Mouse (Mus musculus): ENCODE data around the gene Creb3l4.
A peak's percentile ranks its signal among the peaks of the same experiment; 100 is the strongest.
"Not testable (repeated sequence)": the region's sequence is repeated elsewhere in the genome, so short reads cannot be mapped to it uniquely, and the experiment has no call there.

Creb3l4 gene

GRCm38 (mm10) chr3:90265034-90265931 lies 22.0 kb upstream of the Creb3l4 start, which contains the start of gene Dennd4b:
Gene Dennd4b (plus strand): TSS chr3:90265185.
- DNase-seq (ENCODE audit: low read depth in 2 of 2, low spot score in 2 of 2) = peak; percentile 85 to 86

GRCm38 (mm10) chr3:90264687-90265033 lies 21.3 kb upstream of the Creb3l4 start:
- DNase-seq (ENCODE audit: low read depth in 2 of 2, low spot score in 2 of 2) = no peak

GRCm38 (mm10) chr3:90263121-90263771 lies 19.9 kb upstream of the Creb3l4 start:
- no peak for DNase-seq (ENCODE audit: low read depth in 2 of 2, low spot score in 2 of 2)

DNA sequence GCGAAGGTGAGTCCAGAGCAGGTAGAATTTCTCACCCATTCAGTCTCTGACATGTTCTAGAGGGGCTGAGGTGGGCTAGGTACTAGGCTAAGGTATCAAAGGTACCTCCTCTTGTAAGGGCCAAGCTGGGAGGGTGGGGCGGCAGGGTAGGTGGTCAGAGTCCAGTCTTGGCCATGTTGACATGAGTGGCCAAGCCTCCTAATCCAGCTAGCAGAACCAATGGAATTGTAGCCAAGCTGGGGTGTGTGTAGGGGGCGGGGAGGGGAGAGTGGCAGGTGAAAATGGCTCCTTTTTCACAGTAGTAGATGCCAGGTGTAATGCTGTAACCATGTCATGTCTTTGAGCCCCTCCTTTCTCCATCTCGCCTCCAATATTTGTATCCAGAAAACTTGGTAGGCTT lies 15.2 kb upstream of the Creb3l4 start:
- no peak for DNase-seq (ENCODE audit: low read depth in 2 of 2, low spot score in 2 of 2)

GRCm38 (mm10) chr3:90256731-90257530 lies 13.6 kb upstream of the Creb3l4 start:
- no peak for DNase-seq (ENCODE audit: low read depth in 2 of 2, low spot score in 2 of 2)

DNA sequence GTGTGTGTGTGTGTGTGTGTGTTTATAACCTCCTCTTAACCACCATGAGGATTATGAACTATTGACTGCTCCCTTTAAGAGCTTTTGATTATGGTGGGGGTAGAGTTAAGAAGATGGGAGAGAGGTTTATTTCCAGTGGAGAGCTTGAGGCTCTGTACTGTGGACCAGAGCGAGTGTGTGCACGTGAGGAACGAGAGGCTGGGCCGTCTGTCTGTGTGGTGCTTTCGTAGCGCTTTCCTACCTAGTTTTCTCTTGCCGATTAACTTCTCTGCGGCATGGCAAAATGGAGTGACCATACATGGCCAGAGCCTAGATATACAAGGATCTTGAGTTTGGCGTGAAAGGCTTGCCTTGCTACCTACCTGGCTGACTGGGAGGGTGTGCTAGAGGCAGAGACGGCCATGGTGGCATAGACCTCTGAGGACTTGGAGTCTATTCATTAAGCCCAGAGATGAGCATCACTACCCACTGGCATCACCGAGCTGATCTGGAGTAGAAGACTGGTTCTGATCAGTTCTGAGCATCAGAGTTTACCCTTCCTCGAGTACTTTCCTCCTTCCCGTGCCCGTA lies 12.6 kb upstream of the Creb3l4 start:
- DNase-seq (ENCODE audit: low read depth in 2 of 2, low spot score in 2 of 2) = no peak

DNA sequence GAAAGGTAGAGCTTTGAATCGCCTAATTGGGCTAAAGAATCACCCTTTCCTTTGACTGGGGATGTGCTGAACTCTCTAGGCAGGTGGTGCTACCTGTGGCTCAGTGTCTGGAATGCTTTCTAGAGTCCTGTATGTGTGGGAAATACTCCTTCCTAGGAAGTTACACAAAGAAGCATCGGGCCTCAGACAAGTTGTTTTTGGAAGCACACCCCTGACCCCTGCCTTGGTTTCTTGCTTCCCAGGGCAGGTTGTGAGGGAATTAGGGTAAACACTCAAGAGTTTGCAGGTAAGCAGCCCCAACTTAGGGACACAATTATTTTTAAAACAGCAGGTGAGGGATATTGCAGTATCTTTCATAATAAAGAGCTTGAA lies 11.9 kb upstream of the Creb3l4 start:
- DNase-seq (ENCODE audit: low read depth in 2 of 2, low spot score in 2 of 2) = no peak

- DNase-seq (ENCODE audit: low read depth in 2 of 2, low spot score in 2 of 2) = no peak
Observed at GRCm38 (mm10) chr3:90254419-90255193, 11.3 kb upstream of the Creb3l4 start.

- peak; percentile 84 to 87 for DNase-seq (ENCODE audit: low read depth in 2 of 2, low spot score in 2 of 2)
Observed at GRCm38 (mm10) chr3:90253653-90254418, 10.5 kb upstream of the Creb3l4 start, which contains the start of gene Crtc2. Gene Crtc2 (plus strand): TSS chr3:90254163.

DNA sequence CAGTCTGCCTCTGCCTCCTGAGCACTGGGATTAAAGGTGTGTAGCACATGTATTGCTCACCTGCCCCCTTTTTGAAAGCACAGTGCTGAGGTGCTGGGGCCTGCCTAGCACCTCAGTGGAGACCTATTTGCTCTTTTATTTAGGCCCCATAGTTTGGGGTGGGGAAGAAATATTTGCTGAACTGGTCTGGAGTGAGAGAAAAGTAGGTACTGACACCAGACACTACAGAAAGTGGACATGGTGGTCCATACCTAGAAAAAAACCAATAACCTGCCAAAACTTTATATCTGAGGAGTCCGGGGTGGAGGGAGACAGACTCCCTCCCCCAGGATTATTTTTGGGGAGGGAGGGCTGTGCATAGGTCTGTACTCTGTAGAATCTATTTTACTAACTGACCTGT lies 9.9 kb upstream of the Creb3l4 start:
- not testable (repeated sequence) for DNase-seq (ENCODE audit: low read depth in 2 of 2, low spot score in 2 of 2)

DNA sequence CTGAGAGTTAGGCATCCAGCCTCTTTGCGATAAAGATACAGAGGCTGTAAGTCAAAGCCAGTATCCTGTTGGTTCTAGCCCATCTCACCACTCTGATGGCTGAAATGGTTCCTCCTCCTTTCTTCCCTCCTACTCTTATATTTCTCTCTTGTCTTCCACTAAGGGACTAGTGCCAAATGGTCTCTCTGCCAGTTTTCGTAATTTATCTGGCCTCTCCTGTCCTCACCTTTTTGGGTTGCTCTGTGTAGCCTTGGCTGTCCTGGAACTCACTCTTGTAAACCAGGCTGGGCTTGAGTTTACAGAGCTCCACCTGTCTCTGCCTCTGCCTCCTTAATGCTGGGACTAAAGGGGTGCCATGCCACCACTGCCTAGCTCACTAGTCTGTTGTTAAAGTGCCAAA lies 9.3 kb upstream of the Creb3l4 start:
- DNase-seq (ENCODE audit: low read depth in 2 of 2, low spot score in 2 of 2) = not testable (repeated sequence)

DNA sequence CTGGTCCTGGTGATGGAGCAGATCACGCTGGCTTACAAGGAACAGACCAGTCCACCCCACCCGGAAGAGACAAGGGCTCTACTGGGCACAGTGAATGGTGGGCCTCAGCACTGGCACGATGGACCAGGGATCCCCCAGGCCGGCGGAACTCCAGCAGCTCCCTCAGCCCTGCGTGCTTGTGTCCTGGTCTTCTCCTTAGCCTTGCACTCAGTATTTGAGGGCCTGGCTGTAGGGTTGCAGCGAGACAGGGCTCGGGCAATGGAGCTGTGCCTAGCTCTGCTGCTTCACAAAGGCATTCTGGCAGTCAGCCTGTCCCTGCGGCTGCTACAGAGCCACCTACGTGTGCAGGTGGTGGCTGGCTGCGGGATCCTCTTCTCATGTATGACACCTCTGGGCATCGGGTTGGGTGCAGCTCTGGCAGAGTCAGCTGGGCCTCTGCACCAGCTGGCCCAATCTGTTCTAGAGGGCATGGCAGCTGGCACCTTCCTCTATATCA lies 8.5 kb upstream of the Creb3l4 start:
- not testable (repeated sequence) for DNase-seq (ENCODE audit: low read depth in 2 of 2, low spot score in 2 of 2)

- DNase-seq (ENCODE audit: low read depth in 2 of 2, low spot score in 2 of 2) = no peak
Observed at GRCm38 (mm10) chr3:90250791-90251190, 7.5 kb upstream of the Creb3l4 start.

- DNase-seq (ENCODE audit: low read depth in 2 of 2, low spot score in 2 of 2) = no peak
Observed at GRCm38 (mm10) chr3:90248746-90249100, 5.4 kb upstream of the Creb3l4 start.

DNA sequence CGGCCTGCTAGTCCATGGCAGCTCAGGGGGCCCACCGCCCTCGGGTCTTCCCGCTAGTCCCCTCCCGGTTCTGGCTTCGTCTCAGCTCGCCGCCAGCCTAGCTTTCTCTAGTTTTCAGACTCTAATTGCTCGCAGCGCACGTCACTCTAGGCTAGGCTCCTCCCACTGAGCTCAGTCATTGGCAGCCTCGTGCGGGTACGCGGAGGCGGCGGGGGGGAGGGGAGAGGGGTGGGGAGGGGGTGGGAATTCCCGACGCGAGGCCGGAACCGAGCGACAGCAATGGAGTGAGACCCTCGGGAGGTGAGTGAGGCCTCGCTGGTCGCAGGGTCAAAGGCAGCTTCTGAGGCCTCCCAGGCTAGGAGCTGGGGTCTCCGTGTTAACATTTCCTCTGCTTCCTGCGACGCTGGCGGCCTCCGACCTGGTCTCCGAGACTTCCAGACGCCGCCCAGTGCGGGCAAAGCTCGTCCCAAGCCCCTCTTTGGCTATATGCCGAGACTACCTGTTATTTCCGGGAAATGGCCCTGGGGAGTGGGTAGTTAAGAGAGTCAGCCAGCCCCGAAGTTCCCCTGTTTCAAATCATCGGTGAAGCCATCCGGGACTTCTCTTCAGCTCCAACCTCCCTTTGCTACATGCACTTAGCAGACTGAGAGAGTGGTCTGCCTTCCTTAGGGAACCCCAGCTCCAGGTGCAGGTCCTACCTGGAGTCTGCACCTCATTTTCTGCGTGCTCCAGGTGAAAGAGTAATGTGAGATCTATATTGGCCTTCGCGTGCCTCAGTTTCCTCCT lies 4.8 kb upstream of the Creb3l4 start, which contains the start of gene Slc39a1:
Gene Slc39a1 (plus strand): TSS at position 213 of the 786 bp plus-strand sequence.
- DNase-seq (ENCODE audit: low read depth in 2 of 2, low spot score in 2 of 2) = peak; percentile 70 to 79

DNA sequence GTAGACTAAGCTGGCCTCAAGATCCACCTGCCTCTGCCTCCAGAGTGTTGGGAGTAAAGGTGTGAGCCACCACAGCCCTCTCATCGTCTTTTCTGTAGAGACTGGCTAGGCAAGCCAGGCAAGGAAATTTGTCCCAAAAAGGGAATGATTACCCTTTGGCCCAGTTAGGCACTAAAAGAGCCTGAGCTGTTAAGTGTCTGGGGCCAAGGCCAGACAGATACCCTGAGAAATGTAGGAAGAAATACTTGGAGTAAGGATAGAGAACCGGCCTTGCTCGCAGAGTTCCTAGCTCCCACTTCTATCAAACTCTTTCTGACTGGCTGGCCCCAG lies 4.3 kb upstream of the Creb3l4 start:
- no peak for DNase-seq (ENCODE audit: low read depth in 2 of 2, low spot score in 2 of 2)

DNA sequence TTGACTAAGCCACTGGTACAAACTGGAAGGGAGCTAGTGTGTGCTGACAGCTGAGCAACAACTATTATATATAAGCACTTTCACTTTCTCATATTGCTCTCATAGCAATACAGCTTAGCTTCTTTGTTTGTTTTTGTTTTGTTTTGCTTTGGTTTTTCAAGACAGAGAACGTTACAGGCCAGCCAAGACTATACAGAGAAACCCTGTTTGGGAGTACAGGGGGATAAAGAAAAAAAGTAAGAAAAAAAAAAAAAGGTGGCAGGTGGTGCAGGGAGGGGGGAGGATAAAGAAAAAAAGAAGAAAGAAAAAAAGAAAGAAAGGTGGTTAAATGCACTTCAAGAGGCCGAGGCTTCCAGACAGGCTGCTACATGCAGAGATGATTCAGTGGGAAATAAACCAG lies 2.1 kb upstream of the Creb3l4 start:
- DNase-seq (ENCODE audit: low read depth in 2 of 2, low spot score in 2 of 2) = no peak

GRCm38 (mm10) chr3:90241669-90242358 lies 1.5 kb downstream of the Creb3l4 start:
- DNase-seq (ENCODE audit: low read depth in 2 of 2, low spot score in 2 of 2) = no peak

Measured in CD8-positive naive resting alpha-beta T cell, adult 2 months (primary cell).